Mouse (Mus musculus): ENCODE measurements around the gene Clec2l. TPM values are rescaled to one million over a fixed set of nuclear protein-coding genes. Genes with fewer than 3 reads are reported as not detected.

The Clec2l gene
- polyA plus RNA-seq, 1 experiment from 2014 or later = 1.0 TPM

- H3K4me3 ChIP-seq (ENCODE audit: low read length) = no peak overlapping the region
- no peak overlapping the region for H3K4me2 ChIP-seq (replicated peaks; ENCODE audit: low read depth, low read length)
- 0 out of 2 replicates have a peak, but pooled peaks have one; percentile 9 for ATAC-seq (ENCODE audit: low FRiP score, low TSS enrichment)
- H3K27me3 ChIP-seq (ENCODE audit: insufficient read depth, low read length) = no peaks in the 10 kb centered on the region
- WGBS = 72% methylated on average over 7 of the region's 7 CpGs
- H3K27ac ChIP-seq (ENCODE audit: low read length) = no peak overlapping the region
- no peaks in the 10 kb centered on the region for H3K9me3 ChIP-seq (ENCODE audit: low read length)
- peaks cover 42% of the 10 kb centered on the region for H3K36me3 ChIP-seq (ENCODE audit: insufficient read depth, low read length)
- no peak overlapping the region for H3K9ac ChIP-seq (replicated peaks; ENCODE audit: low read length)
- no peaks in the 10 kb centered on the region for H3K4me1 ChIP-seq (ENCODE audit: insufficient read depth, low read length)
Measured at GRCm38 (mm10) chr6:38704264-38704984, 41.6 kb downstream of the Clec2l start.

DNA sequence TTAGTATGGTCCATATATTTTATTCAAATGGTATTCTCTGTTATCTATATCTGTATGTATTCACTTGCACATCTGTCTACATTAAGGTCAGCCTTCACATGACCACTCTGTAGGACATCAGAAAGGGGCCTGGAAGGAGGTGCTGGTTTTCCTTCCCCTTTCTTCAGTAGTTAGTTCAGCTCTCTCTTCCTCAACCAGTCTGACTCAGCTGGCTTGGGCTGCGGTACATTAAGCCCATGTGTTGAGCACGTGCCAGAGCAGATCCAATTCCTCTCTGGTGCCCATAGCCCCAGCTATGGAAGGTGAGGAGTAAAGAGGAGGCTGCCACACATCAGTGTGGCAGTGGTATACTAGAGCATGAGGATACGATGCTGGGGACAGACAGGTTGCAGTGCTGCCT is 47.6 kb downstream of the Clec2l start:
- Histone ChIP-seq H3K4me3 (ENCODE audit: low read length) (no peak overlapping the region), H3K27me3 (ENCODE audit: insufficient read depth, low read length) (no peaks in the 10 kb centered on the region), H3K9ac (replicated peaks; ENCODE audit: low read length) (no peak overlapping the region), H3K4me1 (ENCODE audit: insufficient read depth, low read length) (no peaks in the 10 kb centered on the region), H3K27ac (ENCODE audit: low read length) (no peak overlapping the region), H3K4me2 (replicated peaks; ENCODE audit: low read depth, low read length) (no peak overlapping the region), H3K9me3 (ENCODE audit: low read length) (no peaks in the 10 kb centered on the region), H3K36me3 (ENCODE audit: insufficient read depth, low read length) (peaks cover 55% of the 10 kb centered on the region)
- no peak for ATAC-seq (ENCODE audit: low FRiP score, low TSS enrichment)
- WGBS = 87% methylated on average over 3 of the region's 3 CpGs

GRCm38 (mm10) chr6:38713957-38714898 is 51.4 kb downstream of the Clec2l start:
- Histone ChIP-seq H3K27me3 (ENCODE audit: insufficient read depth, low read length) (no peaks in the 10 kb centered on the region), H3K4me3 (ENCODE audit: low read length) (no peak overlapping the region), H3K27ac (ENCODE audit: low read length) (no peak overlapping the region), H3K9me3 (ENCODE audit: low read length) (no peaks in the 10 kb centered on the region), H3K4me1 (ENCODE audit: insufficient read depth, low read length) (no peaks in the 10 kb centered on the region), H3K4me2 (replicated peaks; ENCODE audit: low read depth, low read length) (no peak overlapping the region), H3K9ac (replicated peaks; ENCODE audit: low read length) (no peak overlapping the region), H3K36me3 (ENCODE audit: insufficient read depth, low read length) (peaks cover 75% of the 10 kb centered on the region)
- WGBS = 78% methylated on average over 19 of the region's 19 CpGs
- ATAC-seq (ENCODE audit: low FRiP score, low TSS enrichment) = no peak

- 76% methylated on average over 16 of the region's 16 CpGs for WGBS
- Histone ChIP-seq H3K4me3 (ENCODE audit: low read length) (no peak overlapping the region), H3K27ac (ENCODE audit: low read length) (no peak overlapping the region), H3K9me3 (ENCODE audit: low read length) (no peaks in the 10 kb centered on the region), H3K9ac (replicated peaks; ENCODE audit: low read length) (no peak overlapping the region), H3K4me2 (replicated peaks; ENCODE audit: low read depth, low read length) (no peak overlapping the region), H3K4me1 (ENCODE audit: insufficient read depth, low read length) (no peaks in the 10 kb centered on the region), H3K36me3 (ENCODE audit: insufficient read depth, low read length) (peaks cover 65% of the 10 kb centered on the region), H3K27me3 (ENCODE audit: insufficient read depth, low read length) (no peaks in the 10 kb centered on the region)
- ATAC-seq (ENCODE audit: low FRiP score, low TSS enrichment) = no peak
Measured at GRCm38 (mm10) chr6:38715881-38716280, 53.0 kb downstream of the Clec2l start.

DNA sequence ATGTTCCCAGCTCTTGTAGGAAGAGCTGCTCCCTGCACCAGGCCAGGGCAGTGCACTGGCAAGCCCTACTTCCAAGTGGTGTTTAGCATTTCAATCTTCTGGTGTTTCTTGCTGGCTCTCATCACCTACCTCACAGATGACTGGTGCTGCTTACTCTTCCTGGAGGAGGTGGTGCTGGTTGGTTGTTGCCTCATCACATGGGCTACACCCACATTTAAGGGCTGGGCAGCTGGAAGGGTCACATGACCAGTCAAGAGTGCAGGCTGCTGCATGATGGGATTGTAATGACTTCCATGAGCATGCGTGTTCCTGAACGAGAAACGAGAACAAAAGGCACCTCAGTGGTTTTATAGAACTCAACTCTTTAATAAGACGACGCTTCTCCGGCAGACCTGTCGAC is 55.8 kb downstream of the Clec2l start:
- H3K36me3 ChIP-seq (ENCODE audit: insufficient read depth, low read length) = peaks cover 60% of the 10 kb centered on the region
- H3K27ac ChIP-seq (ENCODE audit: low read length) = no peak overlapping the region

GRCm38 (mm10) chr6:38719229-38719628 is 56.4 kb downstream of the Clec2l start:
- Histone ChIP-seq H3K9ac (replicated peaks; ENCODE audit: low read length) (no peak overlapping the region), H3K4me2 (replicated peaks; ENCODE audit: low read depth, low read length) (no peak overlapping the region), H3K36me3 (ENCODE audit: insufficient read depth, low read length) (peaks cover 54% of the 10 kb centered on the region), H3K4me3 (ENCODE audit: low read length) (no peak overlapping the region), H3K4me1 (ENCODE audit: insufficient read depth, low read length) (no peaks in the 10 kb centered on the region), H3K27me3 (ENCODE audit: insufficient read depth, low read length) (no peaks in the 10 kb centered on the region), H3K9me3 (ENCODE audit: low read length) (no peaks in the 10 kb centered on the region), H3K27ac (ENCODE audit: low read length) (no peak overlapping the region)
- ATAC-seq (ENCODE audit: low FRiP score, low TSS enrichment) = no peak
- 80% methylated on average over 6 of the region's 6 CpGs for WGBS

More for the DNA sequence above, 55.8 kb downstream of the Clec2l start:
- H3K4me3 ChIP-seq (ENCODE audit: low read length) = no peak overlapping the region
- H3K27me3 ChIP-seq (ENCODE audit: insufficient read depth, low read length) = no peaks in the 10 kb centered on the region
- no peaks in the 10 kb centered on the region for H3K4me1 ChIP-seq (ENCODE audit: insufficient read depth, low read length)
- H3K9me3 ChIP-seq (ENCODE audit: low read length) = no peaks in the 10 kb centered on the region
- no peak for ATAC-seq (ENCODE audit: low FRiP score, low TSS enrichment)
- no peak overlapping the region for H3K9ac ChIP-seq (replicated peaks; ENCODE audit: low read length)
- no peak overlapping the region for H3K4me2 ChIP-seq (replicated peaks; ENCODE audit: low read depth, low read length)
- WGBS = 93% methylated on average over 7 of the region's 7 CpGs

- no peaks in the 10 kb centered on the region for H3K4me1 ChIP-seq (ENCODE audit: insufficient read depth, low read length)
- no peaks in the 10 kb centered on the region for H3K27me3 ChIP-seq (ENCODE audit: insufficient read depth, low read length)
- H3K9me3 ChIP-seq (ENCODE audit: low read length) = no peaks in the 10 kb centered on the region
- H3K9ac ChIP-seq (replicated peaks; ENCODE audit: low read length) = no peak overlapping the region
- no peak overlapping the region for H3K27ac ChIP-seq (ENCODE audit: low read length)
- 61% methylated on average over 1 of the region's 1 CpGs for WGBS
- ATAC-seq (ENCODE audit: low FRiP score, low TSS enrichment) = no peak
- H3K4me2 ChIP-seq (replicated peaks; ENCODE audit: low read depth, low read length) = no peak overlapping the region
- H3K36me3 ChIP-seq (ENCODE audit: insufficient read depth, low read length) = peaks cover 39% of the 10 kb centered on the region
- H3K4me3 ChIP-seq (ENCODE audit: low read length) = no peak overlapping the region
Measured at GRCm38 (mm10) chr6:38721361-38721760, 58.5 kb downstream of the Clec2l start.

GRCm38 (mm10) chr6:38725515-38725914 is 62.6 kb downstream of the Clec2l start:
- Histone ChIP-seq H3K4me3 (ENCODE audit: low read length) (no peak overlapping the region), H3K9ac (replicated peaks; ENCODE audit: low read length) (no peak overlapping the region), H3K4me2 (replicated peaks; ENCODE audit: low read depth, low read length) (no peak overlapping the region), H3K4me1 (ENCODE audit: insufficient read depth, low read length) (no peaks in the 10 kb centered on the region), H3K27ac (ENCODE audit: low read length) (no peak overlapping the region), H3K36me3 (ENCODE audit: insufficient read depth, low read length) (peaks cover 32% of the 10 kb centered on the region), H3K9me3 (ENCODE audit: low read length) (no peaks in the 10 kb centered on the region), H3K27me3 (ENCODE audit: insufficient read depth, low read length) (no peaks in the 10 kb centered on the region)
- ATAC-seq (ENCODE audit: low FRiP score, low TSS enrichment) = no peak
- 86% methylated on average over 3 of the region's 3 CpGs for WGBS
